In the genomic region with DNA sequence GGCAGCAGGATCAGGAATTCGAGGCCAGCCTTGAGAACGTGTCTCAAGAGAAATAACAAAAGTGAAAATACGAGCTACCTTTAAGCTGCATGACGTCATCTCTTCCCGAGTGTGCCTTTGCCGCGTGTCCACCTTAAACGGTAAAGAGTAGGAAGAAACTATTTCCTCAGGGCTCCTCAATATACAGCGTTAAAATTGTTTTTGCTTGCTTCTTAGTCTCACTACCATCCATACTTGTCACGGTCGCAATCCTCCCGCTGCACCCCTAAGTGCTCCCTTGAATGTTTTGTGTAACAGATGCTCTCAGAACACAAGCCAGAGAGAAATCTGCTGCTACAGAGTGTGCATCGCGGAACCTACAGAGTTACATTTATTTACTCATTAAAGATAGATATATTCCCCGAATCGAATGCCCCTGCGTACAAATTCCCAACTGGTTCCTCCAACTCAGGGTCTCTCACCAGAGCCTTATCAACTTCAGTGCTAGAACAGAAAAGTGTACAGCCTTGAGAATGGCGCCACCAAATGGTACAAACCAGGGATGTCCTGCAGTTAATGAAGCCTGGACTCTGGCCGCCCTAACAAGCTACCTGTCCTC, we compare ENCODE assay signal across 8 mouse cellular contexts. TPM values are rescaled to one million over a fixed set of nuclear protein-coding genes. Genes with fewer than 3 reads are reported as not detected.
DNase-seq lines count a peak whose midpoint lies in the region; ATAC-seq lines count a peak whose summit lies in the region.

No protein-coding gene starts in this region.

- peak; percentile 64 for ATAC-seq in intestine, embryonic 16.5 days

- H3K9ac ChIP-seq in intestine, embryonic 16.5 days (ENCODE audit: low read depth, low read length): peak overlapping the region; percentile 72

- peak; percentile 80 for DNase-seq in adrenal gland, postnatal 10 days
- DNase-seq in embryo, embryonic 9.5 days (ENCODE audit: extremely low spot score): peak; percentile 73
- DNase-seq in gonadal fat pad, adult 2 months (ENCODE audit: low read depth): peak; percentile 24
- DNase-seq in left cerebral cortex, postnatal 25 days (ENCODE audit: low spot score in 2 of 2): peak; percentile 69 to 80
- DNase-seq in mesoderm, embryonic 11.5 days (ENCODE audit: low read depth, low spot score): peak; percentile 68
- peak; percentile 62 for DNase-seq in right cerebral cortex, postnatal 25 days
- DNase-seq in yolk sac, embryonic 10.5 days (ENCODE audit: low spot score): peak; percentile 73

- H3K4me1 ChIP-seq in intestine, embryonic 16.5 days (ENCODE audit: control insufficient read depth, insufficient read depth, low read length): peaks cover 7% of the 10 kb centered on the region; the same call in 1 of the 2 replicates

- H3K27ac ChIP-seq in intestine, embryonic 16.5 days (ENCODE audit: low read length): peak overlapping the region; percentile 70

- no peaks in the 10 kb centered on the region for H3K36me3 ChIP-seq in intestine, embryonic 16.5 days (ENCODE audit: control insufficient read depth, insufficient read depth, low read length)

- H3K9me3 ChIP-seq in intestine, embryonic 16.5 days (ENCODE audit: control insufficient read depth, low read length): no peaks in the 10 kb centered on the region

- H3K4me2 ChIP-seq in intestine, embryonic 16.5 days (ENCODE audit: low read depth, low read length): peak overlapping the region; percentile 78

- peak overlapping the region; percentile 90 for H3K4me3 ChIP-seq in intestine, embryonic 16.5 days (ENCODE audit: low read length)

- intact Hi-C loops in left cerebral cortex, postnatal 25 days (cut with DNase I): loop anchor here (2.0 kb wide), 2 partner anchors 93 to 117 kb away; a partner anchor contains a TSS

- 1% methylated on average over 19 of the region's 19 CpGs for WGBS in intestine, embryonic 16.5 days

- no peaks in the 10 kb centered on the region for H3K27me3 ChIP-seq in intestine, embryonic 16.5 days (replicated peaks; ENCODE audit: control insufficient read depth, insufficient read depth, low read length)

RNA-seq across cellular contexts. Expression of a gene that starts 0.7 kb away (rescaled TPM):
- 10 to 100 TPM; 15.6 to 16.5 TPM for total RNA-seq in adrenal gland, postnatal 10 days (2021)
- 5.6 and 6.0 TPM in 2 replicates for polyA plus RNA-seq in gonadal fat pad, adult 2 months (2012; rRNA removed)
- polyA plus RNA-seq in intestine, embryonic 16.5 days (2015; fragmentation: Nextera tagmentation; extraction: Ambion mirVana): 7.5 and 7.8 TPM in 2 replicates
- 10 to 100 TPM; 37.7 to 38.4 TPM for total RNA-seq in left cerebral cortex, postnatal 25 days (2021)

RNA-seq across cellular contexts. Expression of a gene that starts 19.0 kb away (rescaled TPM):
- not detected for total RNA-seq in adrenal gland, postnatal 10 days (2021)
- 0.11 and 0.15 TPM in 2 replicates for polyA plus RNA-seq in gonadal fat pad, adult 2 months (2012; rRNA removed)
- polyA plus RNA-seq in intestine, embryonic 16.5 days (2015; fragmentation: Nextera tagmentation; extraction: Ambion mirVana): 0.26 and 0.31 TPM in 2 replicates
- under 1 TPM; 0.23 to 0.34 TPM for total RNA-seq in left cerebral cortex, postnatal 25 days (2021)

Comparison
In these comparisons a context has a peak if more than half of its experiments do, and no peak if none do; other contexts are left out.
1. Peak in every context shown above with its lines: DNase-seq, ATAC-seq, H3K4me3 ChIP-seq and H3K27ac ChIP-seq.
2. DNase-seq: peak in every context shown above with its lines; median percentile 80 in adrenal gland, postnatal 10 days; 74 in left cerebral cortex, postnatal 25 days; 73 in embryo, embryonic 9.5 days; 73 in yolk sac, embryonic 10.5 days; 68 in mesoderm, embryonic 11.5 days; 62 in right cerebral cortex, postnatal 25 days; 24 in gonadal fat pad, adult 2 months.